Mouse (Mus musculus): ENCODE results near the gene Hspa1l. TPM values are rescaled to one million over a fixed set of nuclear protein-coding genes. Genes with fewer than 3 reads are reported as not detected.
"Not testable (repeated sequence)": the region's sequence is repeated elsewhere in the genome, so short reads cannot be mapped to it uniquely, and the experiment has no call there.

The Hspa1l gene
- total RNA-seq (2022): under 1 TPM; 0.14 to 0.25 (median 0.17) TPM

DNA sequence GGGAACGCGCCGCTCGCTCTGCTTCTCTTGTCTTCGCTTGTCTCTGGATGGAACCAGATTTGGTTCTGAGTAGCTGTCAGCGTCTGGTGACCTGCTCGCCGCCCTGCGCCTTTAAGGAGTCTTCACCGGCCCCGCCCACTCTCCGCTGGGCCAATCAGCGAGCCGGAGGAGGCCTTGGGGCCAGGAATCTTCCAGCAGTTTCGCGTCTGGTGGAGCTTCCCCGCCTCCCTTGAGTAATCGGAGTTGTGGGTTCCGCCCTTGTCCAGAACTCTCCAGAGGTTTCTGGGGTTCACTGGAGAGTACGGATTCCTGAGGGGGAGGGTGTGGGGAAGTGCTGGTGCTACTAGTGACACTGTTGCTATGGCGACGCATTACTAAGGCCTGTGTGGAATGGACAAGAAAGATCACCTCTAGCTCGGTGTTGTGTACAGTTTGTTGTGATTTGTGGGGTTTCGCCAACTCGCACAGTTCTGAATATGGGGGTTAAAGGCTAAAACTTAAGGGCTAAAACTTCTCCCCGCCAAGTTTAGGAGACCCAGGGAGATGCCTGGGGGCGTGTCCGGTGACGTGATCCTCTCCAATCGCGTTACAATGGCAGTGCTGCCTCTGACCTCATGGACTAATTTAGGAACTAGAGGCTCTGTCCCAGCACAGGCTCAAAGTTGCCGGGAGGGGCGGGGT, at the start of gene Hspa1l, which contains the start of gene Hspa1a:
TSS of gene Hspa1l (plus strand) at position 635 of the 681 bp plus-strand sequence.
TSS of gene Hspa1a (minus strand) at position 88 of the 681 bp plus-strand sequence.
- peak; percentile 90 for DNase-seq

DNA sequence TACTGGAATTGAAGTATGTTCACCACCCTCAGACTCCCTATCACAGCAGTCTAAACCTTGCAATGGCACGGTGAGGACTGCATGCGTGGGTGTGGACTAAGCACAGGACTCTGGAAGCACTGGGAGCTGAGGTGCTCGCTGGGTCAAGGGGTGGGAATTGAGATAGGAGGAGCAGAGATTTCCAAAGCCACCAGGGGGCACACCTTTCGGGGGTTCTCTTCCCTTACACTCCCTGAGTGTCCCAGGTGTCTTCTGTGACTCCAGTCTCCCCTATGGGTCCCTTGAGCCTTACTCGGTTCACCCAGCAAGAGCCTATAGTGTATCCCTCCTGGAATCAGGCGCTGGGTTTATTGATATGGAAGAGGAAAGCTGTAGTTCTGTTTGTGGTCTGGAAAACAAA, 49.6 kb upstream of the Hspa1l start:
- DNase-seq: no peak

GRCm38 (mm10) chr17:34924258-34924657, 48.2 kb upstream of the Hspa1l start:
- DNase-seq: no peak

- no peak for DNase-seq
These were observed 45.0 kb upstream of the Hspa1l start for GRCm38 (mm10) chr17:34927306-34928019.

GRCm38 (mm10) chr17:34928841-34929240, 43.7 kb upstream of the Hspa1l start:
- no peak for DNase-seq

- peak; percentile 99 for DNase-seq
These were observed 41.3 kb upstream of the Hspa1l start, which contains the start of gene Neu1 for GRCm38 (mm10) chr17:34931061-34931734. Gene Neu1 (plus strand): TSS chr17:34931253.

- DNase-seq: no peak
These were observed 40.8 kb upstream of the Hspa1l start for GRCm38 (mm10) chr17:34931735-34932098.

GRCm38 (mm10) chr17:34932287-34932686, 40.2 kb upstream of the Hspa1l start:
- no peak for DNase-seq

DNA sequence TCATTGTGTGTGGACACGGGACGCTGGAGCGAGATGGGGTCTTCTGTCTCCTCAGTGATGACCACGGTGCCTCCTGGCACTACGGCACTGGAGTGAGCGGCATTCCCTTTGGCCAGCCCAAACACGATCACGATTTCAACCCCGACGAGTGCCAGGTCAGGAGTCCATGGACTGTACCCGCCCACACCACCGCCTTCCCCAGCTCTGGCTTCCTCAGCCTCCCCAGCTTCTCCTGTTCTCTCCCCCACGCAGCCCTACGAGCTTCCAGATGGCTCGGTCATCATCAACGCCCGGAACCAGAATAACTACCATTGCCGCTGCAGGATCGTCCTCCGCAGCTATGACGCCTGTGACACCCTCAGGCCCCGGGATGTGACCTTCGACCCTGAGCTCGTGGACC, 38.5 kb upstream of the Hspa1l start:
- no peak for DNase-seq

DNA sequence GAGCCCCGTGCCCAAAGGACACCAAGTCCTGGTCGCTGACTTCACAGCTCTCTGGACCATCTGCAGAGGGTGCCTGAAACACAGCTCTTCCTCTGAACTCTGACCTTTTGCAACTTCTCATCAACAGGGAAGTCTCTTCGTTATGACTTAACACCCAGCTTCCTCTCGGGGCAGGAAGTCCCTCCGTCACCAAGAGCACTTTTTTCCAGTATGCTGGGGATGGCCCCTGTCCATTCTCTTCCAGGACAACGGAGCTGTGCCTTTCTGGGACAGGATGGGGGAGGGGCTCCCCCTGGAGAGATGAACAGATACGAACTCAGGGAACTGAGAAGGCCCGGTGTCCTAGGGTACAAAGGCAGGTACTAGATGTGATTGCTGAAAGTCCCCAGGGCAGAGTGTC, 37.7 kb upstream of the Hspa1l start:
- DNase-seq: no peak

- DNase-seq: no peak
These were observed 34.5 kb upstream of the Hspa1l start for GRCm38 (mm10) chr17:34937960-34938505.

GRCm38 (mm10) chr17:34941344-34942041, 31.0 kb upstream of the Hspa1l start:
- no peak for DNase-seq

DNA sequence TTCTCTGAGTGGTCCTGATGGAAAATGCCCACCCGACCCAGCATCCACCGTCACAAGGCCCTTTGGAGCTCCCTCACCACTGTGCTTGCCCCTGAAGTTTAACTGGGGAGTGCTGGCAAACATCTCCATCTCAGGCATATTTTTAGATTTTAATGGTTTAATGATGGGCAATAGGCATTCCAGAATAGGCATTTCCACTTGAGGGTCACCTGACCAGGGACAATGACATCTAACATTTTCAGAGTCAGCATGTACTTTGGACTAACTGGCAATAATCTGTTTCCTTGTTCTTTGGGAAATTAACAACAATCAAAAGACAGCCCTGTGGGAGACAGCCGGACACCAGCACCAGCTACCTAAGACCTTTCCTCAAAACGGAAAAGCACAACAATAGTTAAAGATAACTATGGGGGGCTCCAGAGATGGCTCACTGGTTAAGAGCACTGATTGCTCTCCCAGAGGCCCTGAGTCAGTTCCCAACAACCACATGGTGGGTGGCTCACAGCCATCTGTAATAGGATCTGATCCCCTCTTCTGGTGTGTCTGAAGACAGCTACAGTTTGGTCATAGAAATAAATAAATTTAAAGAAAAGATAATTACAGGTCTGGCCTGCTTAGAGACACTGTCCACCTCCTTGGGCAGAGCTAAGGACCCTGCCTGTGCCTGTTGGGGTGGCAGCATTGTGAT, 29.2 kb upstream of the Hspa1l start:
- no peak for DNase-seq

DNA sequence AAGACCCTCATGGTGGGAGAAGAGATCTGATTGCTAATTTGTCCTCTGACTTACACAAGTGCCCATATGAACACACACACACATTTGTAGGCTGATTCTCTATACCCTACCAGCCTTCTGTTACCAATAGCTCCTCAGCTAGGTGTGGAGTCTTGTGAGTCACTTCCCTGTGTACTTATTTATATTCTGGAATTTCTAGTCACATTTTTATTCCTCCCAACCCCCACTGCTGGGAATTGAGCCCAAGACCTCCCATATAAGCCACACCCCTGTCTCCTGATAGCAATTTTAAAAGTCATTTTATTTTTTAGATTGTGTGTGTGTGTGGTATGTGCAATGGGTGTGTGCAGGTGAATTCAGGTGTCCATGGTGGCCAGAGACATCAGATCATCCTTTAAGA, 28.1 kb upstream of the Hspa1l start:
- DNase-seq: no peak

DNA sequence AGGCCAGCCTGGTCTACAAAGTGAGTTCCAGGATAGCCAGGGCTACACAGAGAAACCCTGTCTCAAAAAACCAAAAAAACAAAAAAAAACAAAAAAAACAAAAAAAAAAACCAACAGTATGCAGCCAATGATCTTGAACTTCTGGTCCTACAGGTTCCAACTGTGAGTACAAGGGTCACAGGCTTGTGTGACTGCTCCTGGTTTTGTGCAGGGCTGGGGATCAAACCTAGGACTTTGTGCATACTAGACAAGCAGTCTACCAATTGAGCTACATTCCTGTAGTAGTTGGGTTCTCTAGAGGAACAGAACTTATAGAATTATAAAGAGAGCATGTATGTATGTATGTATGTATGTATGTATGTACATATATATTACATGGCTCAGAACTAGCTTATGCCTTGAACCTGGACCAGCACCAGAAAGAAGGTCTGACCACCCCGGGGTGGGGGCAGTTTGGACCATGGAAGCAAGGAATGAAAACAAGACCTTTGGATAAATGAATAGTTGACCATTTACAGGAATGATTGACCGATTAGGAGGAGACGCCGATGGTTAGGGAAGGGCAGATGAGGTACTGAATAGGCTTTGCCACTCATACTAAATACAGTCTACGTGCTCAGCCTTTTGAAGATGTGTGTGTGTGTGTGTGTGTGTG, 25.9 kb upstream of the Hspa1l start:
- DNase-seq: no peak

- DNase-seq: no peak
These were observed 24.9 kb upstream of the Hspa1l start for GRCm38 (mm10) chr17:34947606-34948005.

DNA sequence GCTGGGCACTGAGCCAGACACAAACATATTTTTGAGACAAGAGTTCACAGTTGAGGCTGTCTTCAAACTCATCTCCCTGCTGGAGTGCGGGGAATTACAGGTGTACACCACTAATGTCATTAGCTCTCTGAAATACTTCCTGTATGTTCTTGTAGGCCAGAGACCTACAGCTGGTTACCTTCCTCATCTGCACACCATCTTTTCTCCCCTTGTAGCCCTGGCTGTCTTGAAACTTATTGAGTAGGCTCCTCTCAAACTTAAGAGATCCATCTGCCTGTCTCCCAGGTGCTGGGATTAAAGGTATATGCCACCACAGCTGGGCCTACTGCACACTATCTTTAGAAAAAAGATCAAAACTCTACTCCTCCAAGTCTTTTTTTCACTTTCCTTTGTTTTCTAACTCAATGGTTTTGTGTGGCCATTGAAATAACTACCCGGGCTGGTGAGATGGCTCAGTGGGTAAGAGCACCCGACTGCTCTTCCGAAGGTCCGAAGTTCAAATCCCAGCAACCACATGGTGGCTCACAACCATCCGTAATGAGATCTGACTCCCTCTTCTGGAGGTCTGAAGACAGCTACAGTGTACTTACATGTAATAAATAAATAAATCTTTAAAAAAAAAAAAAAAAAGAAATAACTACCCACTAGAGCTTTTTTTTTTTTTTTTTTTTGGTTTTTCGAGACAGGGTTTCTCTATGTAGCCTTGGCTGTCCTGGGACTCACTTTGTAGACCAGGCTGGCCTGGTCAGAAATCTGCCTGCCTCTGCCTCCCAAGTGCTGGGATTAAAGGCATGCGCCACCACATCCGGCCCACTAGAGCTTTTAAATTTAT, 23.6 kb upstream of the Hspa1l start:
- not testable (repeated sequence) for DNase-seq

DNA sequence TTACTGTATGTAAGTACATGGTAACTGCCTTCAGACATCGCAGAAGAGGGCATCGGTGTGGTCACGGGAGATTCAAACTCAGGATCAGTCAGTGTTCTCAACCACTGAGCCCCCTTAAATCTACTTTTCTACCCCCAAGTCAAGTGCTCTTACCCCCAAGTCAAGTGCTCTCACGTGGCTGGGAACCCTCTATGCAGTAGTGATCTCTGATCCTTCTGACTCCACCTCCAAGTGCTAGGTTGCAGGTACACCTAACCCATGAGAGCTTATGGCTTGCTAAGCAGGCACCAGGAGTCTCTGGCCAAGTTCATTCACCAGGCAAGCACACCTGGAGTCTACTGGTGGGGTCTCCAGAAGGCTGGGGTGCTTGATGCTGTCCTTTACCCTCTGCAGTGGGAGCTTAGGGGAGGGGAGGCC, 22.9 kb upstream of the Hspa1l start:
- DNase-seq: no peak

- DNase-seq: no peak
These were observed 21.7 kb upstream of the Hspa1l start for GRCm38 (mm10) chr17:34950514-34951455.

All from adrenal gland, adult 8-10 months (tissue).